Mouse (Mus musculus): ENCODE data around the gene Tbkbp1. TPM values are rescaled to one million over a fixed set of nuclear protein-coding genes. Genes with fewer than 3 reads are reported as not detected.

Tbkbp1 gene
- total RNA-seq, 1 experiment from 2014 or later, result 2.5 TPM

DNA sequence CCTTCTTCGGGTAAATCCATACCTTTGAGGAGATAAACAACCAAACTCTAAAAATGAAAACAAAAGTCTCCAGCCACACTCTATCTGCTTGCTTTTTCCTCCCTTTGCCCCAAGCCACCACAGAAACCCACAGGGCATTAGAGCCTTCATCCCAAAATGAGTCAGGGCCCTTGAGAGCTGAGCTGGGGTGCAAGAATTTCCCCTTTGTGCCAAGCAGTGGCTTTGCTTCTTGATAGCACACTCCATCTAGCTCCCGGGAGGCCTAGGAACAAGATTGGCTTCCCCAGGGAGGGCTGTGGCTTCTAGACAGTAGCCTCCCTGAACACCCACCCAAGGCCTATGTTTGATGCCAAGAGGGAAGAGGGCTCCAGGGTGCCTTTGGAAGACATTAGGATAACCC is 19.6 kb downstream of the Tbkbp1 start:
- ATAC-seq (replicated peaks; ENCODE audit: low read depth, poor library complexity, severe bottlenecking), result no peak

DNA sequence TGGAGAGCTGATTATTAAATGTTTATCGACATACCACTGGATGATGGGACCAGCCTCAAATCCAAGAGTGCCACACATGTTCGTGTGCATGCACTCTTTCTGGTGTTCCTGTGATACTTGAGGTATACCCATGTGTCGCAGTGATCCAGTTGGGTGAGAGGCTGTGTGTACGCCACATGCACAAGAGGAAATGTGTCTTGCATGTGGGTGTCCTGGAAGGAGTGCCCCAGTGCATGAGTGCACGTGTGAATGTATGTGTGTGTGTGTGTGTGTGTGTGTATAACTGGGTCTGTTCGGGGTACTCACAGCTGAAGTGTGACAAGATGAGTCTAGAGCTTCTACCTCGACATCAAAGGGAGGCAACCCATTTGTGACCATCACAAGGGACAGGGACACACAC is 21.0 kb downstream of the Tbkbp1 start:
- ATAC-seq (replicated peaks; ENCODE audit: low read depth, poor library complexity, severe bottlenecking), result no peak

DNA sequence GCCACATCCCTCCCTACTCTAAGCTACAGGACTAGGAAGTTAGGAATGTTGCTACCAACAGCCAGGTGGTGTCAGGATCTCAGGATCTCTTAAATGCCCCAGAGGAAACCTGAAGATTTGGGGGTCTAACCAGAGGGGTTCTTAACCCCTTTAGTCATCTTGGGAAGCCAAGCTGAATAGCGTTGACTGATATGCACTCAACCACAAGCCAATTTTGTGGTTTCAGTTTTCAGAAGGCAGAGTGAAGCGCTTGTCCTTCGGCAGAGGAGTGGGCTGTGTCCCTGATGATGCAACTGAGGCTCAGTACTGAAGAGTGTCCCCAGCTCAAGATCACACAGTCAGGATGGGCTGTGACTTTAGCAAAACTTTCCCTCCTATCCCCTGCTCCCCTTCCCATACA is 22.3 kb downstream of the Tbkbp1 start:
- ATAC-seq (replicated peaks; ENCODE audit: low read depth, poor library complexity, severe bottlenecking), result peak; percentile 44

DNA sequence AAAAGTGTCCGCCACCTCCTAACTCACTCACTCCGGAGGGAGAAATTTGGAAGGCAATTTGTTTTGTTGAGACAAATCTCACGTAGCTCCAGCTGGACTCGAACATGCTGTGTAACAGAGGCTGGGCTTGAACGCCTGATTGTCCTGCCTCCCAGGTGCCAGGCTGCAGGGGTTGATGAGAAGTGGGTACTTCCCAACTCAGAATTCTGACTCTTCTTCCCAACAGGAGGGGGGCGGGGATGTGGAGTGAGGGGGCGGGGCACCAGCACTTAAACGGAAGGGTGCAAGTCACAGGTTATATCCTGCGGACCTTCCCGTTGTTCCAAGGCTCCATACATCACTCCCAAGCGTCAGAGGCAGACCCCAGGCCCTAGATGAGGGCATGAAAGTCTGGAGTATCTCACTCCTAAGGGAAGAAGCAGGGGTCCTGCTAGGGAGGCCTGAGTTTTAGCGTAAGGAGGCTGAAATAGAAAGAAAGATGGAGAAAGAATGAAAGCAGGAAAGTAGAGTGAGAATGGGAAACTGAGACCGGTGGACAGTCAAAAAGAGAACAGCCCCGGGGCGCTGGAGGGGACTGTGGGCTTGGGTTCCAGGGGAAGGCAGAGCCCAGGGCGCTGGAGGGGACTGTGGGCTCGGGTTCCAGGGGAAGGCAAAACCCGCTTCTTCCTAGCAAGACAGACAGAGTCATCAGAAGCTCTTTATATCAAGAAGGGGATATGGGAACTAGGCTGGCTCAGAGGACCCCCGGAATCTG is 23.6 kb downstream of the Tbkbp1 start:
- no peak for ATAC-seq (replicated peaks; ENCODE audit: low read depth, poor library complexity, severe bottlenecking)

DNA sequence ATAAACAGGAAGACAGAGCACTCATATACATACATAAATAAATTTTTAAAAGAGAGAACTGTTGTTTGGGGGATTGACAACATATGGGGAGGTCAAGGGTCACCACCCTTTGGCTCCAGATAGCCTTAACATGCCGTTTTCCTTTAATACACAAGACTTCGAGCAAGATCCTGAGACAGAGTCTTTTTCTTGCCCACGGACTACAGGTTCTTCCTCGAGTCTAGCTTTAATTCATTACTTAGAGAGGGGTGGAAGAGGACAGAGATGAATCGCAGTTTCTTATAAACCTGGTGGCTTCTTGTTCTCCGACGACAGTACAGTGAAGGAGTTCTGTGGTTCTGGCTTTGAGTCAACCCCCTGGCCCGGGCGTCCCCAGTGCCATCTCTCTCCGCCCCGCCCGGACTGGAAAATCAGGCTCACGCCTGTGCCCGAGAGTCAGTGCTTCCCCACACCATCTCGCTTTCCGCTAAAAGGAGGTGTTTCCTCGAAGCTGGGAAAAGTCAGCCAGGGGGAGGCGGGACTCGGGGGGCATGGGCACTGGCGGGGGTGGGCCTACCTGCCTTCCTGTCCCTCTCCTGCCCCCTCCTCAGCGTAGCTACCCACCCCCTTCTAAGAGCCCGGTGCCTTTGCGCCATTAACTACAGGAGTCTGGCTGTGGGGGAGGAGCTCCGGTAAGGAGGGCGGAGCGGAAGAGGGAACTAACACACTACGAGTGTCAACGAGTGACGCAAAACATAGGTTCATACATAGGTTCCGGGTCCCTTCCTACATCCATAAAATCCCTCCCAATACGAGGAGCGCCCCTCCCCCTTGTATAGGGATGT is 24.4 kb downstream of the Tbkbp1 start:
- ATAC-seq (replicated peaks; ENCODE audit: low read depth, poor library complexity, severe bottlenecking), result peak; percentile 78

DNA sequence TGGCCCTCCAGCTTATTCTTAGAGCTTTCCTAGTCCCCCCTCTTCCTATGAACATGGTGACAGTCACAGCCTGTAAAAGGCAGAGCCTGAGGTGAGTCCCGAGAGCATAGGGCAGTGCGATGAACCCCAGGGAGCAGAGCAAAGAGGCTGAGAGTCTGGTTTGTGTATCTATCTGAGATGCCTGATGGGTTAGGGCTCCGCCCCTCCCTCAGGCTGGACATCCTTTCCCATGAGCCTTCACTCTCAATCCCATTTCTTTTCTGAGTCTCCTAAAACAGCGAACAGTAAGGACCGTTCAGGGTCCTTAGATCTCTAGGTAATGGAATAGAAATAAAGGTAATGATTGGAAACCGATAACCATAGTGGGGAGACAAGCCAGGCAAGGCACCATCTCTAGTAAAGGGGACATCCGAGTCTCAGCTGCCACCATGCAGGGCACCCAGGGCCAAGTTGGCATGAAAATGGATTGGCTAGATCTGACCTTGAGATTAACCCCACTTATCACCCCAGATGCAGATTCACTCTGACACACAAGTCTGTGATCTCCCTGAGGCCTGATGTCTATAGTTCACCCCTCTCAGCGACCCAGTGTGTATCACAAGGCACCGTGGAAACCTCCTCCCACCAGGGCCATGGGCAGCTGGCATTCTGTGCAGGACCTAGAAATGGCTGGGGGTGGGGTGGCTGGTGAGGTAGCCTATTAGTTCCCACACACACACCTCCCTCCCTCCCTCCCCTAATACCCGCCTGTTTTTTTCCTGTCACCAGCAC is 26.8 kb downstream of the Tbkbp1 start:
- ATAC-seq (replicated peaks; ENCODE audit: low read depth, poor library complexity, severe bottlenecking), result no peak

DNA sequence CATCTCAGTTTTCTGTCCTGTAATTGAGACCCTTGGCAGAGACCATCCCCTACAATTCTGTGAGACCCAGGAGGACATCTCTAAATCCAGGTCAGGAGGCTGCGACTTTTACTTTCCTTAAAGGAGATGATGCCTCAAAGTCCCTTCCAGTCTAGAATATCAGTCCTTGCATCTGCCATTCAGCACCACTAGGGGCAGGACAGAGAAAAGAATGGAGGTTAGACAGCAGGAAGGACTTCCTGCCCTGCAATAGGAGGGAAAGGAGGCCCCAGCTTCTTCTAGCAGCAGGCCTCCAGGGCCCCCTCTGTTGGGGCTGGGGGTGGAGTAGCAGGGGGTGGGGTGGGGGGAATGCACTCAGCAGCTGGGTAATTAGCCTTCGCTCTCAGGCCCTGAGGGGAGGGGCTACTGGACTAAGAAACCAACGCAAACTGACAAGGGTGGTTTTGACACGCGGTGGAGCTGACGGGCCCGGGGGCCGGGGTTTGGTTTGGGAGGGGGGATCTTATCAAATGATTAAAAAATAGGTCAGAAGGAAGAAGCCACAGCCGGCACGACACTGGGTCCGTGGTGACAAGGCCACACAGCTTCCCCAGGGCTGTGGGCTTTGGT is 27.9 kb downstream of the Tbkbp1 start:
- ATAC-seq (replicated peaks; ENCODE audit: low read depth, poor library complexity, severe bottlenecking), result no peak

DNA sequence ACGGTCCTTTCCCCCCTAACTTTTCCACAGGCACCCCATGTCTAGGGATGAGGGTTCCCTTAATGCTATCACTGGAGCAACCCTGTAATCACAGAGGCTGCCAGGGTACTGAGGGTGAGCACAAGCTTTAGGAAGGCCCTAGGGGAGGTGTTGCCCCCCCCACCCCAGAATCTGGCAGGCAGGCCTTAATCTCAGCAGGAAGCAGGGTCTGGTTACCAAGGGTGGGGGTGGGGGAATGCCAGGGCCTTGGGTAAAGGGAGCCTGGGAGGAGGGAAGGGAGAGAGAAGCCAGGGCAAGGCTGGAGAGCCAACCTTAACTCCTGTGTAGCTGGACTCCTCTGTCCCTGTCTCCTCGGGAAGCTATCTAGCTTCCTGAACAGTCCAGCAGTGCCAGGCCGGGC is 30.7 kb downstream of the Tbkbp1 start:
- ATAC-seq (replicated peaks; ENCODE audit: low read depth, poor library complexity, severe bottlenecking), result no peak

DNA sequence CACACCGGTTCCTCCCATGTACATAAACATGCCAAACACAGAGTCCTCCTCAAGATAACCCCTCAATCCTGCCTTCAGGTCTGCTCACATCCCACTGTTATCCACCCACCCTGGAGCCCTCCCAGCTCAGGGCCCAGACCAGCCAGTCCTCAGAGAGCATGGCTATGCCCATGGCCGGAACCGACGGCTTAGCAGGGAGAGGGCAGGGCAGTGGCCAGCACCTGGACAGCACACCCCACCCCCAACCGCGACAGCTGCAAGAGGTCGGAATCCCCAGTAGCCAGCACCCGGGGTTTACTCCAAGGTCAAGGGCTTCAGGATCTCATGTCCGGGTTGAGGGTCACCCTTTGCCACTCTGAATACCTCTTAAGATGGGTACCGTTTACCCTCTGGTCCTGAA is 31.1 kb downstream of the Tbkbp1 start:
- no peak for ATAC-seq (replicated peaks; ENCODE audit: low read depth, poor library complexity, severe bottlenecking)

DNA sequence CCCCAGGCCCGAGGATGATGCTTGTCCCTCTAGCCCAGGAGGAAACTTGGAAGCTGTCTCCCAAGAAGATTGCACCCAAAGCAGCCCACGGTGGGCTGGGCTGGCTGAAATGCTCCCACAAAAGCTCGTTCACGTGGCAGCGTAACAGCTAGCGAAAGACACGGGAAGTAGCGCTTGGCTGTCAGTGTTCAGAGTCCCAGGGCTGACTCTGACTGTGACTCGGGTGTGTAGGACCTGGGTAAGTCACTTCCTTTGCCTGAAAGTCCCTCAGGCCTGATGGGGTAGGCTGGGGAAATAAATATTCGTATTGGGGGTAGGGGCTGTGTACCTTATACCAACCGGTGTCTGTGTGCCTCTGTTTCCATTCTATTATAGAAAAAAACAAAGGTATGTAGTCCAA is 35.5 kb downstream of the Tbkbp1 start:
- 0 out of 2 replicates have a peak, but pooled peaks have one; percentile 40 for ATAC-seq (replicated peaks; ENCODE audit: low read depth, poor library complexity, severe bottlenecking)

DNA sequence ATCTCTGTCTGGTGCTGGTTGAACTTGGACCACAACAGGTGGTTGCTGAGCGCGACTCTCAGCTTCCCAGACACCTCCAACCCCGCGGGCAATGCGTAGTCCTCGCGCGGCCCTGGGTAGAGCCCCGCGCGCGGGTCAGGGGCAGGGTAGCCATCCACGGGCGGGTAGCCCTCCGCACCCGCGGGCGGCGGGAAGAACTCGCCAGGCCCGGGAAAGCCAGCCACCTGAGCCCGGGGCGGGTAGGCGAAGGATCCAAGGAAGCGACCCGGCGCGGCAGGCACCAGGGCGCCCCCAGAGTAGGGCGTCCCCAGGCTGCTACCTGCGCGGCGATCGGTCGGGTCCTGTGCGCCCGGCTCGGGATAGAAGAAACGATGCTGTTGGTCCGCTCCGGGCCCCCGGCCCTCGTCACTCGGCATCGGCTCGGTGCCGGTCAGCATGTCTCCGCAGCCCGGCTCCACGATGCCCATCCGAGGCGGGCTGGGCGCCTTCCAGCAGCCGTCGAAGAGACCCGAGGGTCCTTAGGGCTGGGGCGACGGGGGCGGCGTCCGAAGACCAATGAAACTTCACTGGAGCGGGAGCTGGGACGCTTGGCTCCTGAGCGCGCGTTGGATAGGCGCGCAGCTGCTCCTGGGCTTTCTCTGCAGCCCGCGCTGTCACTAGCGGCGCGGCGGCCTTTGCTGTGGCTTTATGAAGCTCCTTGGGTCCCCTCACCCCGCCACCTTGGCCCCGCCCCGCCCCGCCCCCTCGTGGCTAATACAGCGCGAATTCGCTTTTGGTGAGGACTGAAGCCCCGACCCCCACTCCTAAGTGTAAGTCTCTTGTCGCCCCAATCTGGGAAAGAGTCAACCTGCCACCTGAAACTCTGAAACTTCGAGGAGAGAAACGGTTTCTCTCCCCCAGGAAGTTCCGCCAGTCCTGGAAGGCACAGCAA is 36.4 kb downstream of the Tbkbp1 start, which contains the start of gene Tbx21:
Tbx21 (minus strand) TSS at position 661 of the 931 bp plus-strand sequence.
- 0 out of 2 replicates have a peak, but pooled peaks have one; percentile 15 for ATAC-seq (replicated peaks; ENCODE audit: low read depth, poor library complexity, severe bottlenecking)

DNA sequence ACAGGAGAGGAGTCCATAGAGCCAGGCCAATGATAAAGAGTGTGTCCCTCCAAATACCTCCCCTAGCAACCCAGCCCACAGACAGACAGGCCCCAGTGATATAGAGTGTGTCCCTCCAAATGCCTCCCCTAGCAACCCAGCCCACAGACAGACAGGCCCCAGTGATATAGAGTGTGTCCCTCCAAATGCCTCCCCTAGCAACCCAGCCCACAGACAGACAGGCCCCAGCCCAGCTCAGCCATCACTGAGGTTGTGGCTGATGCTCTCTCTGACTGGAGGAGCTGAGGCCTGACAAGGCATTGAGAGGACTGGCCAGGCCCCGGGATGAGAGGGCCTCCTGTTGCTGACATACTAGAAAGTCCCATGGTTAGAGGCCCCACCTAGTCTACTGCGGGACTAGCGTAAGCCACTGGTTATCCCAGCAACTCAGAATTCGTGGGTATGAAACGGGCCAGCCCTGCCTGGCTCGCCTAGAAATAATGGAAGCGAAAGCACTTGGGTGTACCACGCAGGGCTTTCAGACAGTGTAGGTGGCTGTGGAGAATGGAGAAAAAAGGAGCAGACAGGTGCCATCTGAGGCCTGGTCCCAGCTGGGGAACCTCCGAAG is 38.7 kb downstream of the Tbkbp1 start:
- ATAC-seq (replicated peaks; ENCODE audit: low read depth, poor library complexity, severe bottlenecking), result no peak

DNA sequence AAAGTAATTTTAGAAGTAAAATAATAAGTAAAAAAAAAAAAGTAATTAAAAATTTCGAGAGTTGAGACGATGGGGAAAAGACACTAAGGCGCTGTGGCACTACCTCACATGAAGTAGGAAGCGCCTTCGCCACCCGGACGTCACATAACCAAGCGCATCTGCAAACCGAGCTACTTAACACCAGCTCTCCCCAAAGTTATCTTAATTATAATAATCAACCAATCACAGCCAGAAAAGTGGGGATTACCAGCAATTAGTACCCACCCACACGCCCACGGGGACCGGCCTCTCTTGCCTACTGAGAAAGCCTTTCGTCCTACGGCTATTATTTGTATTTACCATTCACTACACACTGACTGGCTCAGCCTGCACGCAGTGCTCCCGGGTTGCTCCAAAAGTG is 42.3 kb downstream of the Tbkbp1 start:
- ATAC-seq (replicated peaks; ENCODE audit: low read depth, poor library complexity, severe bottlenecking), result no peak

DNA sequence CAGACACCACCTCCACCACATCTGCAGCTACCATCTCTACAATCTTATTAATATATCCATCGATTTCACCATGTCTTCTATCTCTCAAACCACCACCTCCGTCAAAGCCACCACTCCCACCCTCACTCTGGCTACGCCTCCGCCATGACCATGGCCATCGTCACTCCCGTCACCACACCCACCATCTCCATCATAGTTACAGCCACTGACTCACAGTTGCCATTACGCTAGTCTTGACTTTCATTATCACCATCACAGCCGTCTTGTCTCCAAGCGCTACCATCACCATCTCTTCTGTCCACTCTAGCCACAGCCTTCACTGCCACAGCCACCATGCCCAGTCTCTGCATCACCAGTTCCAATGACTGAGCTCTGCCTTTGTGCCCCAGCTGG is 47.2 kb downstream of the Tbkbp1 start:
- ATAC-seq (replicated peaks; ENCODE audit: low read depth, poor library complexity, severe bottlenecking), result no peak

DNA sequence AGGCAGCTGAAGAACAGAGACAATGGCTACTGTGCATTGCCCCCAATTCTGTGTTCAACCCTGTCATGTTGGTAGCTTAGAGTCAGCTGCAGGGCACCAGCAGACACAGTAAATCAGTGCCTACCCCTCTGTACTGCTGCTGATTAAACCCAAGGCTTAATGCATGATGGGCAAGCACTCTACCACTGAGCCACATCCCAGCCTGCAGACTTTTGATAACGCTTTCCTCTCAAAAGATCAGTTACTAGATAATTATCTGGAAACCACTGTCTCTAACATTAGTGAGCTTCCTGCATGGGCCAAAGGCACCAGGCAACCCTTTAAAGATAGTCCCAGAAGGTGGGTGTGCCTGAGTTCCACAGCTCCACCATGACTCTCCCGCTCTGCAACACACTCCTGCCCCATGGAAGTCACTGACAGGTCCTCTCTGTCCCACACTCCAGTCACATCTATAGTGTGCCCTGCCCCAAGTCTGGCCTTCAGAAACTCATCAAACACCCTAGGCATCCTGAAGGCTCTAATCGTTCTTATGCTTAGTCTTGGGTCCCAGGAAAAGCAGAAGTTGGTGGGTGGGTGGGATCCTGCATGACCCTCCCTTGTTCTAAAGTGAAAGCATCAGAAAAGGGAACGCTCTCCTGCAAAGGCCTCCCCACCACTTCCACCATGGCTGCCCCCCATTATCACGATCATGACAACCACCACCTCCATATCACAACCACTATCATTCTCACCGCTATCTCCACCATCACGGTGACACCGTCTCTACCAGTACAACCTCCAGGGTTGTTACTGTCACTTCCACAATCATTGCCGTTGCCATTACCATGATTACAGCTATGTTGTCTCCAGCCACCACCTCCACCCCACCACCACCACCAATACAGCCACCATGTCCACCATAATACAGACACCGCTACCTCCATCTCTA is 47.9 kb downstream of the Tbkbp1 start:
- ATAC-seq (replicated peaks; ENCODE audit: low read depth, poor library complexity, severe bottlenecking), result peak; percentile 75

DNA sequence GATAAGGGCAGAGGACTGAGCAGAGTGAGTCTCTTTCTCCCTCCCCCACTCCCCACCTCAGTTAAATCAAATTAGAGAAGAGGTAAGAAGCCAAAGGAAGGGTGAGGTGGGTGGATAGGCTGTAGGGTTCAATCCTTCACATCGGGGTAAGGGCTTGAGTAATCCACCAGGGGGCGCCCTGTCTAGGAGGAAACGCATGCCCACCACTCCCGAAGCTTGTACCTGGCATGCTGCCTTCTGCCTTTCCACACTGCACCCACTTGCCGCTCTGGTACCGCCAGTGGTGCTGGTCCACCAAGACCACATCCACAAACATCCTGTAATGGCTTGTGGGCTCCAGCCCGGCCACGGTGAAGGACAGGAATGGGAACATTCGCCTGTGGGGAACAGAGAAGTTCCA is 49.6 kb downstream of the Tbkbp1 start:
- ATAC-seq (replicated peaks; ENCODE audit: low read depth, poor library complexity, severe bottlenecking), result peak; percentile 46

DNA sequence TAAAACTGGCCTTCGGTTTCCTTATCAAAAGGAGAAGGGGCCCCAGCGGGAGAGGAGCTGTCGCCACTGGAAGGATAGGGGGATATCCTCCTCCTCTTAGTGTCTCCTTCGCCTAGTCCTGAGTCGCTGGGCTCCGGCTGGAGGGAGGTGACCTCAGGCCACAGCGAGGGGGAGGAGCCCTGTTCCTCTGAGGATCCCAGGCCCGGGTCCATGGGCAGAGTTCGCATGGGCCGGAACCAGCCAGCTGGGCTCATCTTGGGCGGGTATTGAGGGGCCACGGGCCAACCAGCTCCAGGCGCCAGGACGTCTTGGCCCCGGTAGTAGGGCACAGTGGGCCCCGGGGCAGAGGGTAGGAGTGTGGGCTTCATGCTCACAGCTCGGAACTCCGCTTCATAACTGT is 52.5 kb downstream of the Tbkbp1 start:
- ATAC-seq (replicated peaks; ENCODE audit: low read depth, poor library complexity, severe bottlenecking), result no peak

DNA sequence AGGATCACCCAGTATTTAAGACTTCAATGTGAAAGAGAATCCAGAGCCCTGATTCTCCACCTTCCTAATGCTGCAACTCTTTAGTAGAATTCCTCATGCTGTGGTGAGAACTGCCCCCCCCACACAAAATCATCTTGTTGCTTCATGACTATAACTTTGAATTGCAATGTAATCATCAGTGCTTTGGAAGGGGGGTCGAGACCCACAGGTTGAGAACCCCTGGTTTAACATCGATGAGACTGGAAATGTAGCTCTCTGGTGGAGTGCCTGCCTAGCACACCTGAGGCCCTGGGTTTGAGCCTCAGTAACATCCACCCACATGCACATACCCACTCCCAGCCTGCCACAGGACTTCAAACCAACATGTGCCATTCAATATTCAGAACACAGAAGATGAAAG is 56.7 kb downstream of the Tbkbp1 start:
- no peak for ATAC-seq (replicated peaks; ENCODE audit: low read depth, poor library complexity, severe bottlenecking)

Measured in common myeloid progenitor, adult 5-6 weeks (primary cell).